Mouse (Mus musculus): ENCODE data around the gene Rln1.

Gene Rln1

DNA sequence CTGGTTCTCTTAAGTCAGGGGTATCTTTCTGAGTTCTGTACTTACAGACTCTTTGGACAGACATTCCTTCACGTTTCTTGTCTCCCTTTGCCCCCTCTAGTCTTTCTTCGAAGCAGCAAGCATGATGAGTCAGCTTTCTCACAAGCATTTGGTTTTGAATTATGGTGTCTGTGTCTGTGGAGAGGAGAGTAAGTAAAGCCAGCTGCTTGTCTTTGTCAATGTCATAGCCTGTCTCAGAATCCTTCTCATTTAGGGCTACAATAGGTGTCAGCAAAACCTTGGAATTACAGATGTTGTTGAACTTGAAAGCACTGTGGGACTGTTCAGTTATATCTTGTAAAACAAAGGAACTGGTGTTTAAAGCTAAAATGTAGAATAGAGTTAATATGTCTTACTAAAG is 39.7 kb downstream of the Rln1 start:
- no peak for DNase-seq

DNA sequence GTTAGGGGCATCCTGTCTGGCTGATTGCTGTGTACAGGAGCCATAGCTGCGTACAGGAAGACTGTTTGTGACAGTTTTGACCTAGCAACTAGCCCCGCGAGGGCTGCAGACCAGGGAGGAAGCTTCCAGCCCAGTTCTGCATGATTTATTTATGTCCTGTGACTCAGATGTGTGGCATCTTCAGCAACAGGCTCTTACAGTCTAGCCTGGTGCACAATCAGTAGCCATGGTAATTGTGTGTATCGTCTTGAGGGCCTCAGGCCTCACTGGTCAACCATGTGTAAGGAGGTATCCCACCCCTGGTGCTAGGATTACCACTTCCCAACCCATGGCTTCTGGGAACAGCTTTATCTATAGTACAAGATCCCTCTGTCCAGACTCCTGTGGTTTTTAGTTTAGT is 41.9 kb downstream of the Rln1 start:
- no peak for DNase-seq

DNA sequence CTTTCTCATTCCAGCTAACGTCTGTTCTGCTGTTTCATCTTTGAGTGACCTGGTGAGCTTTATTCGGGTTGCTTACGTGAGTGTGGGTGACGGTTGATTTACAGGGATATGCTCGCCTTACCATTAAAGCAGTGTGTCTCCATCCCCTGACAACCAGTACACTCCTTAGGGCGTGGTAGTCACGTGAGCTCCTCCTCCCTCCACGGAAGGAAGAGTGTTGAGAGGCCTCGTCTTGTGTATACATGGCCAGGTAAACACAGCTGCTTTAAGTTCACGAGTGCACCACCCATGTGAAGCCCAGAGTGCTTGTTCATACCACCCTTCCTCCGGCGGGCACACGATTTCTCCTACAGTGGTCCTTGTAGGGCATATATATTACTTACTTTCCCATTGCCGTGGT is 42.9 kb downstream of the Rln1 start:
- no peak for DNase-seq

DNA sequence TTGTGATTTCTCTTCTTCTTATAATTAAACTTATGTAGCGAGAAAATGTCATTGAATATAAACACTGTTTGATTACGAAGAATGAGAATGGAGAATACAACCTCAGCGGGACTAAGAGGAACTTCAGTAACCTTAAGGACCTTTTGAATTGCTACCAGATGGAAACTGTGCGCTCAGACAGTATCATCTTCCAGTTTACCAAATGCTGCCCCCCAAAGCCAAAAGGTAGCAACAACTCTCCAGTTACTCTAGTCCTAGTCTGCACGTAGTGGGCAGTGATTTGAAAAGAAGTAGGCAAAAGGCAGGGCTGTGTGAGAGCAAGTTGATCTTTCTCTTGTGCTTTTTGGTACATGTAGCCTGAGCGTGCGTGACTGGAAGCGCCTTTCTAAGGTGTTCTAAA is 46.6 kb downstream of the Rln1 start:
- no peak for DNase-seq

DNA sequence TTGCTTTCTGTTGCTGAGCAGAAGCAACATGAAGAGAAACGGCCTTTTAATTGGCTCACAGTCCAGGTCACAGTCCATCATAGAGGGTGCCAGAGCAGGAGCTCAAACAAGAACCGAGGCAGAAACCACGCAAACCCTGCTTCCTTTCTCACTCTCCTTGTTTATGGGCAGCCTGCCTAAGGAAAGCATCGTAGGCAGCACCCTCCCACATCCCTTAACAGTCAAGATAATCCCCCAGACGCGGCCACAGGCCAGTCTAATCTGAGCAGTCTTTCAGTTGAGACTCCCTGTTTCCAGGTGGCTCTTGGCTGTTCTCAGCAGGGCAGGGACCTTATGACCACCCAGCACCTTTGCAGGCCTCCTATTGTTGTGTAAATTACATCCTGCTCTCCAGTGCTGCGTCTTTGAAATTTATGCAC is 49.0 kb downstream of the Rln1 start:
- DNase-seq = no peak

All from cerebellum, postnatal 14 days (tissue).